Mouse (Mus musculus) macrophage (primary cell): ENCODE data around the gene Slc34a1. TPM values are rescaled to one million over a fixed set of nuclear protein-coding genes. Genes with fewer than 3 reads are reported as not detected.
A peak's percentile ranks its signal among the peaks of the same experiment; 100 is the strongest.

Experiments
- H3K27ac ChIP-seq: fragments of 350-480 bp; formaldehyde crosslinking; 2 replicates; pipeline ENCODE4 v1.9.0; 2021
- H3K36me3 ChIP-seq: fragments of 350-480 bp; formaldehyde crosslinking; 2 replicates; pipeline ENCODE4 v1.9.0; 2021; ENCODE audit errors: inconsistent target
- H3K4me3 ChIP-seq: fragments of 350-480 bp; formaldehyde crosslinking; 2 replicates; pipeline ENCODE4 v1.9.0; 2021; ENCODE audit errors: inconsistent target
- H3K79me2 ChIP-seq: fragments of 350-480 bp; formaldehyde crosslinking; 2 replicates; pipeline ENCODE4 v1.9.0; 2021; ENCODE audit errors: inconsistent target
- WGBS: methylation state at CpG from one replicate; pipeline ENCODE4 v1.1.7; 2026; ENCODE audit warnings: inconsistent platforms; ENCODE audit not compliant: missing documents; 5-methylcytosine and 5-hydroxymethylcytosine counted together
- polyA plus RNA-seq: library from polyadenylated mRNA; stranded (reverse); fragments of 250-400 nt; gene quantifications from 3 replicates; pipeline ENCODE4 v1.2.4, GENCODE M21; 2018; ENCODE audit warnings: inconsistent platforms

Gene Slc34a1
- polyA plus RNA-seq, 1 experiment from 2014 or later: not detected

DNA sequence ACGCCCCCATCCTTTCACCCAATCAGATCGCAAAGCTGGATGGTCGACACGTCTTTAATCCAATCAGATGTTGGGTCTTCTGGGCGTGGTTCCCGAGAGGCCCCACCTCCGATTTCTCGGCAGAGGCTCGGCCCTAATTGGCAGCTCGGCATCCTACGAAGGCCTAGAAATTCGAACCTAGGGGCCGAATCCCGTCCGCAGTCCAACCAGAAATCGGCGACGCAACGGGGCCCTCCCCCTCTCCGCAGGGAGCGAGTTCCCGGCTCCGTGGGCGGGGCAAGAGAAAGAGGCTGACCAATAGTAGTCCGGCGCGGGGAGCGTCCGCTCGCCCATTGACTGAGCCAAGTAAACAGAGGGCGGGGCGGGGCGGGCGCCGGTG lies 46.9 kb downstream of the Slc34a1 start, which contains the start of gene Grk6:
Gene Grk6, plus strand, starts transcription at position 136 of the 379 bp plus-strand sequence.
- Histone ChIP-seq H3K79me2 (peaks cover 32% of the 10 kb centered on the region; the same call in 1 of the 2 replicates), H3K36me3 (no peaks in the 10 kb centered on the region), H3K27ac (peak within 1 kb of the TSS; percentile 75), H3K4me3 (peak within 1 kb of the TSS; percentile 52)
- 2% methylated on average over 33 of the region's 35 CpGs for WGBS

DNA sequence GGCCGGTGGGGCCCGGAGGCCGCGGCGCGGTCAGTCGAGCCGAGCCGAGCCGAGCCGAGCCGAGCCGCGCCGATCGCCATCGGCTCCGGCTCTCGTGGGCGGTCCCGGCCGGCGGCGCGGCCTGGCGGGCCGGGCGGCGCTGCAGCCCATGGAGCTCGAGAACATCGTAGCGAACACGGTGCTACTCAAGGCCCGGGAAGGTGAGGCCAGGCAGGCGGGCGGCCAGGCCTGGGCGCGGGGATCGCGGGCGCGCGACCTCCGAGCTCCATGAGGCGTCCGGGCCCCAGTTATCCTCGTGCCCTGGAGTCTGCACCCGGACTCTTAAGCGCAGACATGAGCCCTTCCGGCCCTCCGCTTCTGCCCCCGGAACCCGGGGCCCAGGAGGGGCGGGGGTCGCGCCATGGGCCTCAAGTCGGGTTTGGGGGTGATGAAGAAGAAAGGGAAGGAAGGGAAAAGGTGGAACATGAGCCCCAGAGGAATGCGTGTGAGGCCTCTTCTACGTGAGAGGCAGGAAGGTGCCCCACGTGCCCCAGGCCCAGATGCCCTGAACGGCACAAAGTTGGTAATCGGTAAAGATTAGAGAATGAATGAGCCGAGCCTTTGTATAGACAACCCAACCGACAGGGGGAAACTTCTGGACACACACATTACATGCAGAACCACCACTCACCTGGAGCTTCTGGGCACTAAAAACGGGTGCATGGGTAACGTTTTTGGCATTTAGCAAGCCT lies 47.5 kb downstream of the Slc34a1 start:
- 1% methylated on average over 66 of the region's 66 CpGs for WGBS

DNA sequence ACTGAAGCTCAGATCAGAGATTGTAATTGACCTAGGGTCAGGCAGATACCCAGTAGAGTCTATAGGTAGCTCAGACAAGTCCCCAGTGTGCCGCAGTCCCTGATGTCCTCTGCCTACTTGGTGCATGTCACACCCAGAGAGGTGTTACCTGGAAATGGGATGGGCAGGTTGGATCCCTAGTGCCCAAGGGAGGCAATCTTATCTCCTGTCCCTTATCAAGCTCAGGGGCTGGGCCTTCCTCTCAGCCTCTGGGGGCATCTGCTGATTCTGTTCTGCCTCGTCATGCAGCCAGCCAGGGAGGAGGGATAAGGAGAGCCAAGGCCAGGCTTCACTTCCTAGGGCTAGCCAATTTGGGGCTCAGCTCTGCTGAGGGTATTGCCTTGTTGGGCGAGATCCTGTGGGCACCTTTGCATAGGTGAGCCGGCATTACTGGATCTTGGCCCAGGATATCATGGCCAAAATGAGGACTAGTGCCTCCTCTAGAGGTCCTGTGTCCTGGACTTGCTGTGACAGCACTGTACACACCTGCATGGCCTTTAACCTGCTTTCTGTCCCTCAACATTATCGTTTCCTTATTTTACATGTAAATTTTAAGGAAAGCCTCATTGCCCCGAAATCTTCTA lies 48.6 kb downstream of the Slc34a1 start:
- Histone ChIP-seq H3K27ac (no peak overlapping the region), H3K4me3 (no peak overlapping the region), H3K79me2 (peaks cover 32% of the 10 kb centered on the region; the same call in 1 of the 2 replicates), H3K36me3 (peaks cover 10% of the 10 kb centered on the region; the same call in 1 of the 2 replicates)
- 75% methylated on average over 6 of the region's 6 CpGs for WGBS

More for the DNA sequence above, 47.5 kb downstream of the Slc34a1 start:
- Histone ChIP-seq H3K27ac (no peak overlapping the region), H3K79me2 (peaks cover 32% of the 10 kb centered on the region; the same call in 1 of the 2 replicates), H3K4me3 (peak overlapping the region; percentile 48), H3K36me3 (no peaks in the 10 kb centered on the region; the same call in 1 of the 2 replicates)

DNA sequence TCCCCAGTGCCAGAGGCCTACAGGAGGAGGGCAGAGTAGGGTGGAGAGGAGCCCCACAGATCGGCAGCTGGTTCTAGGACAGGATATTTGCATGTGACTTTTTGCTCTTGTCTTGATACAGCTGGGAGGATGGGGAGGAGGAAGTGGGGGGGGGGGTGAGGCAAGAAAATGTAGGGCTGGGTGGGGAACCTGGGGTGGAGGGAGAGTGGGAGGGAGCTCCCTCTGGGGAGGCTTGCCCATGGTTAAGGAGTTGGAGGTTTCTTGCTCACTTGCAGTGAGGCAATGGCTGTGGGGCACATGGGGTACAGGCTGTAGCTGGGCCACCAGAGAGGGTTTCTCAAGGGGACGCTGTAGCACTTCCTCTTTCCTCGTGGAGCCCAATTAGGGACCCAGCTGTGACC lies 49.6 kb downstream of the Slc34a1 start:
- H3K4me3 ChIP-seq: no peak overlapping the region
- H3K36me3 ChIP-seq: peaks cover 20% of the 10 kb centered on the region; the same call in 1 of the 2 replicates
- 5% methylated on average over 3 of the region's 3 CpGs for WGBS
- H3K27ac ChIP-seq: no peak overlapping the region
- H3K79me2 ChIP-seq: peaks cover 32% of the 10 kb centered on the region; the same call in 1 of the 2 replicates

DNA sequence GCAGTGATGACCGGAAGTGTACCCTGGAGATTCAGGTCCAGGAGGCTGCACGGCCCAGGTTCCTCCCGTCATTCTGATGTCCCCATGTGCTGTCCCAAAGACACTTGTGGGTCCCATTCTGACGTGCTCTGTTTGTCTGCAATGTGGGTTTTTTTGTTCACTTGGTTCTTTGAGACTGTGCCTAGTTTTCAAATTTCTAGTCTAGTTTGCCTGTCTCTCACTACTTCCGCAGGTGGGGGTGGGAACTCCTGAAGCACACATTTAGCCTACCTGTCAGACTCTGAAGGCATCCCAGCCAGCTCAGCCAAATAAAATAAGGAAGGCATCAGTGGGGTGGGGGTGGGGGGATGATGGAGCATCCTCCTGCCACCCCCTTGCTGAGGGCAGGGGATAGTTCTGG lies 50.1 kb downstream of the Slc34a1 start:
- Histone ChIP-seq H3K36me3 (peaks cover 26% of the 10 kb centered on the region; the same call in 1 of the 2 replicates), H3K79me2 (peaks cover 32% of the 10 kb centered on the region; the same call in 1 of the 2 replicates), H3K27ac (no peak overlapping the region), H3K4me3 (no peak overlapping the region)
- 80% methylated on average over 5 of the region's 5 CpGs for WGBS

DNA sequence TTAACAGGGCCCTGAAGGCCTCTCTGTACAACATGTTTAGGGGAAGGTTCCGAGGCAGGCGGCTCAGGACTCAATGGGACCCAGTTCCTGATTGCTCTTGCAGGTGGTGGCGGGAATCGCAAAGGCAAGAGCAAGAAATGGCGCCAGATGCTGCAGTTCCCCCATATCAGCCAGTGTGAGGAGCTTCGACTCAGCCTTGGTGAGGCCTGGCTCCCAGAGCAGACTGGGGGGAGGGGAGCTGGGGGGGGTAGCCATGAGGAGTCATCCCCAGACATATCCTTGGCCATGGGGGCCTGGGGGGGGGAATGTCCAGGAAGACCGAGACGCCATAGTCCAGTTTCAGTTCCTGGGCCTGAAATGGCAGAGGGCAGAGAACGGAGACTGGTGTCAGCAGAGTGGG lies 51.2 kb downstream of the Slc34a1 start:
- peaks cover 35% of the 10 kb centered on the region; the same call in 1 of the 2 replicates for H3K36me3 ChIP-seq
- 74% methylated on average over 7 of the region's 9 CpGs for WGBS
- no peak overlapping the region for H3K4me3 ChIP-seq
- peaks cover 32% of the 10 kb centered on the region; the same call in 1 of the 2 replicates for H3K79me2 ChIP-seq
- H3K27ac ChIP-seq: no peak overlapping the region

DNA sequence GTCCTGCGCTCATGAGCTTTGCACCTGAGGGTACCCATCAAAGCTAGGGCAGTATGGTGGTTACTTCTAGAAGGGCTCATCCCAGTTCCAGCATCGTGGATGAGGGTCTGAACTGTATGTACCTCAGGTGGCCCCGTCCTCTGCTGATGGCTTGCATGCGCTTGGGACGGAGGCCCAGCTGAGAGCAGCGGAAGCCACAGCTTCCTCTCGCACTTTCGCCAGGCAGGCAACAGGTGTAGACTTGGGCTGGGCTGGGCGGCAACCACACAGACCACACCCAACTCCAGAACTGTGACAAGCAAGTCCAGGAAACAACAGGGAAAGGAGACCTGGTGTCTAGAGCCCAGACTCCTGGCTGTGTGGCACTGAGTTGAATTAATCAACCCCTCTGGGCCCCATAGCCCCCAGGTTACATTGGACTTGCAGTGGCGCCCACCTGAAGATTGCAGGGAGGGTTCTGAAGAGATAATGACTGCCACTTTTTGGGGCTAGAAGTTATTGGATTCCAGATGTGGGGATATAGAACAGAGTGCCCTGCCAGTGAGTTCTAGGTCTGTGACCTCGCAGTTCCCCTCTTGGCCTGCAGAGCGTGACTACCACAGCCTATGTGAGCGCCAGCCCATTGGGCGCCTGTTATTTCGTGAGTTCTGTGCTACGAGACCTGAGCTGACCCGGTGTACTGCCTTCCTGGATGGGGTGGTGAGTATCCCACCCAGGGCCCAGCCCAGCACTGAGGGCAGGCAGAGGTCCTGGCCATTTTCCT lies 51.9 kb downstream of the Slc34a1 start:
- Histone ChIP-seq H3K36me3 (peaks cover 39% of the 10 kb centered on the region; the same call in 1 of the 2 replicates), H3K4me3 (no peak overlapping the region), H3K27ac (no peak overlapping the region), H3K79me2 (peaks cover 32% of the 10 kb centered on the region; the same call in 1 of the 2 replicates)
- 79% methylated on average over 17 of the region's 17 CpGs for WGBS

DNA sequence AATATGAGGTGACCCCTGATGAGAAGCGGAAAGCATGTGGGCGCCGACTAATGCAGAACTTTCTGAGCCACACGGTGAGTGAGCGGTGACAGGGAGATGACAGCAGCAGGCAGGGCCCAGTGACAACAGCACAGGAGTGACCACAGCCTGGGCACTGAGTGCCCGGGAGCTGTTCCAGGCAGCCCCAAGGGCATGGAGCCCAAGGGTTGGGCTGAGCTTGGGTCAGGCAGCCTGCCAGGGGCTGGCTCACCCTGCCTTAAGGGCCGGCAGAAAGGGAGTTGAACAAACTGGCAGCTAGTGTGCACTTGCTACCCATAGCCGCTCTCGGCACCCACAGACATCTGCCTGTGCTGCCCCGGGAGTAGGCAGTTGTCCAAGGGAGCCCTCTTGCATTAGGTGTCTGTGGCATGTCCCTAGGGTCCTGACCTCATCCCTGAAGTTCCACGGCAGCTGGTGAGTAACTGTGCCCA lies 52.6 kb downstream of the Slc34a1 start:
- H3K27ac ChIP-seq: no peak overlapping the region
- 92% methylated on average over 11 of the region's 11 CpGs for WGBS
- H3K79me2 ChIP-seq: peaks cover 32% of the 10 kb centered on the region; the same call in 1 of the 2 replicates
- peaks cover 39% of the 10 kb centered on the region; the same call in 1 of the 2 replicates for H3K36me3 ChIP-seq
- no peak overlapping the region for H3K4me3 ChIP-seq

DNA sequence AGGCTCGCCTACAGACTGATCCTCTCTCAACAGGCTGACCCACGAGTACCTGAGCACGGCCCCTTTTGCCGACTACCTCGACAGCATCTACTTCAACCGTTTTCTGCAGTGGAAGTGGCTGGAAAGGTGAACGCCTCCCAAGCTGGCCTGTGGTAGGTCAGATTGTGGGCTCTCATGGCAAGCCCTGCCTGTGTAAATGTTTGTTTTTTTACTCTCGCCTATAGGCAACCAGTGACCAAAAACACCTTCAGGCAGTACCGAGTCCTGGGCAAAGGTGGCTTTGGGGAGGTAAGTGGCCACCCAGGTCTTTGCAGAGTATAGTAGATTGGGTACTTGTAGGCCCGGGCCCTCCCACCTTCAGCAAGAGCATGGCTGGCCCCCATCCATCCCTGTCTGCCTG lies 53.3 kb downstream of the Slc34a1 start:
- Histone ChIP-seq H3K79me2 (peaks cover 24% of the 10 kb centered on the region; the same call in 1 of the 2 replicates), H3K27ac (no peak overlapping the region), H3K4me3 (no peak overlapping the region), H3K36me3 (peaks cover 39% of the 10 kb centered on the region; the same call in 1 of the 2 replicates)
- 95% methylated on average over 10 of the region's 10 CpGs for WGBS

DNA sequence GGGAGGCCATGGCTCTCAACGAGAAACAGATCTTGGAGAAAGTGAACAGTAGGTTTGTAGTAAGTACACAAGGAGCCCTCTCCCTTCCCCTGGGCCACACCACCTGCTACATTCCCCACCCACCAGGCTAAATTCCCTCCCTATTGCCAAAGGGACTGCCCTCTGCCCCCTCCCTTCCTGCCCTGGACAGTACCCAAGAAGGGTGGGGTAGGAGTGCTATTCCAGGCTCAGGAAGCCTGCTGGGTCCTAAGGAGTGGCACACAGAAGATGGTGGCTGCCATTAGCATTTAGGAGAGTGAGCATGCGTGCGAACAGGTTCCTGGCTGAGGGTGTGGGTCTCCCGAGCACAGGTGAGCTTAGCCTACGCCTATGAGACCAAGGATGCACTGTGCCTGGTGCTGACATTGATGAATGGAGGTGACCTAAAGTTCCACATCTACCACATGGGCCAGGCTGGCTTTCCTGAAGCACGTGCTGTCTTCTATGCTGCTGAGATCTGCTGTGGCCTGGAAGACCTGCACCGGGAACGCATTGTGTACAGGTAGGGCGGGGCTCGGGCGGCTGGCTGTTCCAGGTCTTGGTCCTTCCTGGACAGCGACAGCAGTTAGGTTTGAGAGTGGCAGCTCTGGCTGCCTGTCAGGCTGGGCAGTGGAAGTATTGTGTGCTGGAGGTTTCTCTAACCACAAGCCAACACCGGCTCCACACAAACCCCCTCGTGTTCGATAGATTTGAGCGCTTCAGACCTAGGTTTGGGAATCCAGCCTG lies 54.0 kb downstream of the Slc34a1 start:
- no peak overlapping the region for H3K27ac ChIP-seq
- no peak overlapping the region for H3K4me3 ChIP-seq
- H3K79me2 ChIP-seq: peaks cover 17% of the 10 kb centered on the region; the same call in 1 of the 2 replicates
- WGBS: 95% methylated on average over 14 of the region's 16 CpGs
- H3K36me3 ChIP-seq: peaks cover 39% of the 10 kb centered on the region; the same call in 1 of the 2 replicates

DNA sequence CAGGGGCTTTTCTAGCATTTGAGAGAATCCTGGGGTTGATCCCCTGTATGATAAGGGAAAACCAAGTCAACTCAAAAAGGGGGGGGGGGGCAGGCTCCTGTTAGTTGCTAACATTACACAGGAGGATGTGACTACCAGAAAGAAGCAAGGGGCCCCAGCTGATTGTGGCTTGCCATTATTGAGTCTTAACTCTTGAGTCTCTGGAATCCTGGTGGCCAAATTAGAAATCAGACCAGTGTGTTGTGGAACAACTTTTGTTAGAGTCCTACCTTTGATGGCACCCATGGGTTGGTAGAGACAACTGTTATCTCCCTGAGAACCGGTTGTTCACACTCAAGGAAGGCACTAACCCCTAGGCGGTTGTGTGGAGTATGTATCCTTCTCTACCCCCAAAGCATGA lies 65.0 kb downstream of the Slc34a1 start:
- Histone ChIP-seq H3K79me2 (no peaks in the 10 kb centered on the region), H3K27ac (no peak overlapping the region), H3K36me3 (peaks cover 20% of the 10 kb centered on the region; the same call in 1 of the 2 replicates), H3K4me3 (no peak overlapping the region)
- WGBS: 96% methylated on average over 2 of the region's 2 CpGs

DNA sequence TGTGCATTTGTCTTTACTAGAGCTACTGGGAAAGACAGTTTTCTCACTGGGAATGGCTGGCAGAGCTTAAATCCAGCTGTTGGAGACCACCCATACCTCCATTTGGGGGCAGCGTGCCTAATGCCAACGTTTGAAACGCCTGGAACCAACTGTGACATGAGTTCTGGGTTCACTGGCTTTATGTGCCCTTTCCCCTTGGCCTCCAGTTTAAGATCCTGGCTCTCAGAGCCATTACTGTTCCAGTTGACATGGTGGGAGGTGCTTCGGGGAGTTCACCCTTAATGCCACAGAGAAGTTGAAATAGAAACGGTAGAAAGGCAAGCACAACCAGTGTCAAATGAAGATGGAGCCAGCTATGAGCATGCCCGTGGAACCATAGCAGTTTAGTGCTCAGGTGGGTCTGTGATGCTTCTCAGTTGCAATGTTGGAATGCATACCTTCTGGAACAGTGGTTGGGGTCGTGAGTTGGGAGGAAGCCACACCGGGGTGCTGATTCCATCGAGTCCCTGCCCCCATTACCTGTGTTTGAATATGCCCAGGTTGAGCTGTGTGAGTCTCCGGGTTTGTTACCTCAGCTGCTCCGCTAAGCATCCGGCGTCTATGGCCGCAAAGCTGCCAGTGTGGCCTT lies 65.5 kb downstream of the Slc34a1 start:
- 33% methylated on average over 14 of the region's 14 CpGs for WGBS
- no peak overlapping the region for H3K4me3 ChIP-seq
- H3K36me3 ChIP-seq: peaks cover 19% of the 10 kb centered on the region; the same call in 1 of the 2 replicates
- no peak overlapping the region for H3K27ac ChIP-seq
- H3K79me2 ChIP-seq: no peaks in the 10 kb centered on the region
